Comparison of ENCODE assay signal across 13 mouse cellular contexts in the genomic region with DNA sequence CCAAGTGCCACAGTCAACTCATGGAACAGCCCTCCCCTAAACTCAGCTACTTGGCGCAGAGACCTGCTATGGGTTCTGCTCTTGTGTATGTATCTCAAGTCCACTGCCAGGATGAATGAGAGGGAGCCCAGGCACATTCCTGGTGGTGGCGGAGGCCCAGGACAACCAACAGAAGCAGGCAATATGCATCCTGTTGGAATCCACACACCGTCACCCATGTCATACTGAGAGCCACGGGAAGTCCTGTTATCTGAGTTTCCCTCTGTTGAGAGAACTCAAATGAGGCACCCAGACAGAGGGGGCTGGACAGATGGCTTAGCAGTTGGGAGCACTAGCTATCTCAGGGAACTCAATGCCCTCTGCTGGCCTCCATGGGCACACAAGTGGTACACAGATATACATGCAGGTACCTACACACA.
DNase-seq lines count a peak whose midpoint lies in the region; ATAC-seq lines count a peak whose summit lies in the region.
"Had no signal": no experiment of that assay in that cellular context is flagged by ENCODE, and none has a peak within 500 bp of the region (broad histone marks: within the 10 kb centered on the region; RNA-seq: fewer than 3 reads in every experiment).

No protein-coding gene starts in this region.

- no peak overlapping the region for H3K9ac ChIP-seq in forebrain, embryonic 15.5 days (replicated peaks)
- H3K9ac ChIP-seq in heart, embryonic 13.5 days, result no peak overlapping the region
- H3K9ac ChIP-seq: midbrain, embryonic 12.5 days; neural tube, embryonic 15.5 days had no signal

- no peak overlapping the region for H3K4me3 ChIP-seq in forebrain, embryonic 15.5 days
- H3K4me3 ChIP-seq in forebrain, embryonic 10.5 days, result no peak overlapping the region
- no peak overlapping the region for H3K4me3 ChIP-seq in heart, embryonic 13.5 days
- H3K4me3 ChIP-seq: embryonic facial prominence, embryonic 10.5 days; midbrain, embryonic 12.5 days; neural tube, embryonic 15.5 days had no signal

- WGBS in forebrain, embryonic 15.5 days, result 70% methylated on average over 4 of the region's 4 CpGs
- WGBS in forebrain, embryonic 10.5 days, result 74% methylated on average over 4 of the region's 4 CpGs
- 27% methylated on average over 4 of the region's 4 CpGs for WGBS in heart, embryonic 13.5 days

- no peak overlapping the region for H3K4me2 ChIP-seq in forebrain, embryonic 15.5 days (replicated peaks)
- H3K4me2 ChIP-seq in heart, embryonic 13.5 days, result peak overlapping the region; percentile 3; the same call in 1 of the 2 replicates
- H3K4me2 ChIP-seq: midbrain, embryonic 12.5 days; neural tube, embryonic 15.5 days had no signal

- H3K27ac ChIP-seq in forebrain, embryonic 15.5 days (replicated peaks), result peak overlapping the region; percentile 43
- H3K27ac ChIP-seq in forebrain, embryonic 10.5 days, result no peak overlapping the region
- H3K27ac ChIP-seq in heart, embryonic 13.5 days (replicated peaks), result peak overlapping the region; percentile 44
- H3K27ac ChIP-seq: embryonic facial prominence, embryonic 10.5 days; midbrain, embryonic 12.5 days had no signal

- no peaks in the 10 kb centered on the region for H3K27me3 ChIP-seq in forebrain, embryonic 15.5 days
- H3K27me3 ChIP-seq in forebrain, embryonic 10.5 days (ENCODE audit: poor library complexity, severe bottlenecking), result no peaks in the 10 kb centered on the region
- no peaks in the 10 kb centered on the region for H3K27me3 ChIP-seq in heart, embryonic 13.5 days (replicated peaks)
- H3K27me3 ChIP-seq: midbrain, embryonic 12.5 days; neural tube, embryonic 15.5 days had no signal

- H3K4me1 ChIP-seq in forebrain, embryonic 15.5 days, result peaks cover 18% of the 10 kb centered on the region
- H3K4me1 ChIP-seq in forebrain, embryonic 10.5 days, result peaks cover 9% of the 10 kb centered on the region
- peaks cover 40% of the 10 kb centered on the region for H3K4me1 ChIP-seq in heart, embryonic 13.5 days

- no peaks in the 10 kb centered on the region for H3K9me3 ChIP-seq in forebrain, embryonic 15.5 days
- H3K9me3 ChIP-seq in forebrain, embryonic 10.5 days, result no peaks in the 10 kb centered on the region
- no peaks in the 10 kb centered on the region for H3K9me3 ChIP-seq in heart, embryonic 13.5 days
- H3K9me3 ChIP-seq: embryonic facial prominence, embryonic 10.5 days; midbrain, embryonic 12.5 days; neural tube, embryonic 15.5 days had no signal

- ATAC-seq in forebrain, embryonic 15.5 days (replicated peaks), result peak; percentile 33
- no peak for ATAC-seq in heart, embryonic 13.5 days (ENCODE audit: extremely low read depth, insufficient number of reproducible peaks, low FRiP score, low TSS enrichment)
- no peak for ATAC-seq in activated CD4-positive, CD25-positive, alpha-beta regulatory T cell, adult 4 months

- DNase-seq in forebrain, embryonic 10.5 days (ENCODE audit: extremely low spot score, low spot score), result no peak
- DNase-seq in layer of hippocampus, adult 11-12 months (ENCODE audit: low spot score), result peak; percentile 63
- no peak for DNase-seq in layer of hippocampus, adult 9-10 months (ENCODE audit: low spot score)
- DNase-seq in cerebellum, adult 11 months, result peak; percentile 57
- DNase-seq in ovary, adult 18-20 months (ENCODE audit: low spot score), result no peak
- DNase-seq: kidney, adult 11 months; right cerebral cortex, postnatal 14 days had no signal

- H3K36me3 ChIP-seq in forebrain, embryonic 15.5 days, result peaks cover 20% of the 10 kb centered on the region
- H3K36me3 ChIP-seq in forebrain, embryonic 10.5 days (replicated peaks), result peaks cover 19% of the 10 kb centered on the region
- H3K36me3 ChIP-seq in heart, embryonic 13.5 days, result no peaks in the 10 kb centered on the region
- H3K36me3 ChIP-seq: embryonic facial prominence, embryonic 10.5 days had no signal

Comparison
In these comparisons a context has a peak if more than half of its experiments do, and no peak if none do; other contexts are left out.
1. DNase-seq: peak in layer of hippocampus, adult 11-12 months (single experiment) and cerebellum, adult 11 months (single experiment); none in forebrain, embryonic 10.5 days (single experiment), layer of hippocampus, adult 9-10 months (single experiment) and ovary, adult 18-20 months (single experiment).